Mouse (Mus musculus): Measurements from ENCODE around the gene Dydc2.

The Dydc2 gene

DNA sequence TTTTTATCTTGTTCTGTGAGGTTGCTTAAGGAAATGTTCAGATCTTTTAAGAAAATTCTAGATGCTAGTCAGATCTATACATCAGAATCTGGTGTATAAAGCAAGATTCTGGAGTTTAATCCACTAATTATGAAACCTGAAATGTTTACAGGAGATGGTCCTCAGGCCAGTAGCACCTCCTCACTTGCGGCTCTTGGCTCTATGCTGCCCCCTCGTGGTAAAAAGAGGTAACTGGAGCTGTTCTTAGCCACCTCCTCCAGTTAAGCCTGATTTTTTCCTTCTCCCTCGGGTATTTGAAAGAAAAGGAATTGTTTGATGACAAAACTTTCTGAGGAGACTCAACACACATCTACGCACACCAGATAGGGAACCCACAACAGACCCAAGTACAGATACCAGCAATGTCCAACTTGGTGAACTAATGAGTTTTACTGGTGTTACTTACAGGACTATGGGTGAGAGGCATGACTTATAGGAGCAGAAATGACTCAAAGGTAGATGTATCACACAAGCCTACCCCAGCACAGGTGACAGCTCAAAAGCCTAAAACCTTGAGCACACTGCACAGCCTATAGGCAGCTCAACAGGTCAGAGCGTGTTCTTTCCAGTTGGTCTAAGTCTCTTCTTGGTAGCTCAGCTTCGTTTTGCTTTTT lies 33.7 kb downstream of the Dydc2 start:
- DNase-seq (ENCODE audit: low spot score) = no peak

DNA sequence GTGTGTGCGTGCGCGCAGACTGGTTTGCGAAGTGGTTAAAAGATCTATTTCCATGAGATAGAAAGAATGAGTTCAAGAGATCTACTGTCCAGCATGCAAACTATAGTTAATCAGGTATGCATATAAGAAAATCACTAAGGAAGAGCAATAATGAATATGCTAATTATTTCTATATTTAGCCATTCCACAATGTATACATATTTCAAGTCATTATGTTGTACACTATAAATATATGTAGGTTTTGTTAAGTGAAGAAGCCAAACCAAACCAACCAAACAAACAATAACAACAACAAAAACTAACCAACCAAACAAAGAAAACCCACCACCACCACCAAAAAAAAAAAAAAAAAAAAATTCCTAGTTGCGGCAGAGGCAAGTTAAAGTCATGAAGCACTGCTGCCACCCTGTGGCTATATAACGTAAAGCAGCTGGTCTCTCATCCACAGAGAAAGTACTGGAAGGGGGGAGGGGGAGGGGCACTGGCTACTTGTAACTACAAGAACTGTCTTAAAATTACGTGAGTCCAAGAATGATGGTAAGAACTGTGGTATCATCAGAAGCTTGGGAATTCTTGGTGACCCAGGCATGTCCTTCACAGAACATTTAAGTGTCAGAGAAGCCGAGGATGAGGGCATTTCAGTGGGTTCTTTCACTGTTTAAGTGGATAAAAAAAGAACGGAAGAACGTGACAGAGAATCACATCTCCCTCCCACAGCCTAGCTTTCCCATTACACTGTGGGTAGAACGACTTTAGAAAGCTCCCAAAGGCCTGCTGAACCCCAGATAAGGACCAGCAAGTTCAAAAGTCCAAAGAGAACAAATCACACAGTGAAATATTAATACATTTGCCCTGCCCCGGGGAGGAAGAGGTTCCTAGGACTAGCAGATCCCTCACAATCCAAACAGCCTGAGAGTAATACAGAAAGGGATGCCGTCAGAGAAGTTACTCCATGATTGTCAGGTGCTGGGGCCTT lies 35.6 kb downstream of the Dydc2 start:
- DNase-seq (ENCODE audit: low spot score) = peak; percentile 72

DNA sequence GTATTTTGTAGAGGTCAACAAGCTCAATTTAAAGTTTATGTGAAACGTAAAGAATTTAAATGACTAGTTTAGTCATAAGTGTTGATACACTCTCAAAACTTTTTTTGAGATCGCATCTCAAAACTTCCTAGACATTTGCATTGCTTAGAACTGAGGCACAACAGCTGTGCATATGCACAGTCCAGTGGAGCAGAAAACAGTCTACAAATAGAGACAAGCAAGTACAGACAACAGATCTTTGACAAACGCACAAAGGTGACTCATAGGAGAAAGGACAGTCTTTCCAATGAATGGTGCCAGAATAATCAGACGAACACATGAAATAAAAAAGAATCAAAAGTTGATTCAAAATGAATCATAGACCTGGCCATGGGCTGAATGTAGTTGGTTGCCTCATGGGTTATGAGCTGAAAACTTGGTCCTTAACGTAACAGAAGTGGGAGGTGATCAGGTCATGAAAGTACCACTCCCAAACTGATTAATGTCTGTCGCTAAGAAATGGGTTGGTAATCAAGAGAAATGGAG lies 38.0 kb downstream of the Dydc2 start:
- no peak for DNase-seq (ENCODE audit: low spot score)

DNA sequence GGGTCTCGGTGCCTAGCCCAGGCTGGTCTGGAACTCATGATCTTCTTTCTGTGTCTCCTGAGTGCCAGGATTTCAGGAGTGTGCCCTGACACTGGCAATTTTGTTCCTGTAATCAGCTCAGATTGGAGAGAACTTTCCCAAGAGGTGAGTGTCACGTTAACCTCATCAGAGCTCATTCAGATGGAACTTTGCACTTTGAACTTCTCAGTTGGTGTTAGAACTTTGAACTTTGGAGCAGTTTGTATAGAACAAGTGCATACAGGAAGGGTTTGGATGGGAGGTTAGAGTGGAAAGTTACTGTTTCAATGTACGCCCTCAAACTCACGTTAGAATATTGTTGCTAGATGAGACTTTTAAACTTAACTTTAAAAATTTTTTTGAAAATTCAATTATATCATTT lies 39.7 kb downstream of the Dydc2 start:
- DNase-seq (ENCODE audit: low spot score) = no peak

DNA sequence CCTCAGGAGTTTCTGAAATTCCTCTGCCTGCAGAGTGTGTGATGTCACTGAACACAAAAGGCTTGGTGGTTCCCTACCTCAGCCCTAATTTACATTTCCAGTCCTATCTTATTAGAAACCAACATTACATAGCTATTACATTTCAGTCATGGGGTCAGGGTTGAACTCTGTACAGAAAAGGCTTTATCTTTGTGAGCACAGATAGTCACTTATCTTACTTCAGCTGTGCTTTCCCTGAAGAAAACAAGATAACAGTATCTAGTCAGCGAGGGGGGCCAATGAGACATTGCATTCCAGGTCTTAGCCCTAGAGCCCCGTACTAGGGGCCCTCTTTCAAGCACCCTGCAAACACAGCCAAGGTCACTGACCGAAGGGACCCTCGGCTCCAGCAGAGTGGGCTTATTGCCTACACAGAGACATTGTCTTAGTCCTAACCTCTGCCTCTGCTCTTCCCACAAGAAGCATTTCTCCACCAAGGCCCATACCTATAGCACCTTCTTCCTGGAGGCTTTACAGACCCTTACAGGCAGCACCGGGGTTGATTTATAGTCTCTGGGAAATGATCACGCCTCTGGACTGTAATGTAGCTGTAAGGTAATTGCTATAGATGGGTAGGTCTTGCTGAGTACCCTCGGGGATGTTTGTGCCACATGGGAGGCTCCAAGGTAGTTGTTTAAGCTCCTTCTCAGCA lies 43.3 kb downstream of the Dydc2 start:
- DNase-seq (ENCODE audit: low spot score) = no peak

DNA sequence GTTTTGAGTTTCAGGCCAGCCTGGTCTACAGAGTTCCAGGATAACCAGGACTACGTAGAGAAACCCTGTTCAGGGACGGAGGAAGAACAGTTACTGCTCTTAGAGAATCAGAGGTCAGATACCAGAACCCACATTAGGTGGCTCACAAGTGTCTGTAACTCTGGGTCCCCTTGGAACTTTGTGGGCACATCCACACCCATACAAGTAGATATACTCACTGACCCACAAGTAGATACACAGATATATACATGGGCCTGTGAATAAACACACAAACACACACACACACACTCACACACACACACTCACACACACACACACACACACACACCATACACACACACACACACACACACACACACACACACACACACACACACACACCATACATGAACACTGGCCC lies 43.9 kb downstream of the Dydc2 start:
- DNase-seq (ENCODE audit: low spot score) = no peak

DNA sequence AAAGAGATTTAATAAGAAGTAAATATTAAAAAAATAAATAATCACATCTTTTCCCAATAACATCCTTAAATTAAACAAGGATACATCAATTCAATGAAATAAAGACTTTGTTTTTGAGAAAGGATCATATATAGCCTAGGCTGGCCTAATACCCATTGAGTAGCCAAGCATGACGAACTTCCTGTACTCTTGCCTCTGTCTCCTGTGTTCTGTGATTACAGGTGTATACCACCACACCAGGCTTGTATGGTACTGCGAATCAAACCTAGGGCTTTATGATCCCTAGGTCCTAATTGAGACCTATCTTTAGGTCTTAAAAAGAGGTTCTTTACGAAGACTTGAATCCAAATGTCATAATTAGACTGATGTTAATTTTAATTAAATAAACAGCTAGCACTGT lies 47.8 kb downstream of the Dydc2 start:
- no peak for DNase-seq (ENCODE audit: low spot score)

DNA sequence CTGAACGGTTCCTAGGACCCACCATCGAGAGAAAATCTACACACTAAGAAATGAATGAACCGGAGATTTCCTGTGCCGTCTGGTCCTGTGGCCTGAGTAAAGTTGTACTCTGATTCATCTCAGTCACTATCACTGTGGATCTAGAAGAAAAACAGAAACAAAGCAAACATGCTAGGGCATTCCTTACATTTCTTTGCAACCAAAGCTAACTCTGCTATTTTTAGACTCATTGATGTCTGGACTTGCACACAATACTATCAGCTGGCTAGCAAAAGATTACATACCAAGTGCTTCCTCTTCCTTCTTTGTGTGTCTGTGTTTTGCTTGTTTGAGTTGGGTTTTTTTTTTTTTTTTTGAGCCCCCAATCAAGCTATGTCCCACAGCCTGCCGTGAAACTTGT lies 51.5 kb downstream of the Dydc2 start:
- no peak for DNase-seq (ENCODE audit: low spot score)

DNA sequence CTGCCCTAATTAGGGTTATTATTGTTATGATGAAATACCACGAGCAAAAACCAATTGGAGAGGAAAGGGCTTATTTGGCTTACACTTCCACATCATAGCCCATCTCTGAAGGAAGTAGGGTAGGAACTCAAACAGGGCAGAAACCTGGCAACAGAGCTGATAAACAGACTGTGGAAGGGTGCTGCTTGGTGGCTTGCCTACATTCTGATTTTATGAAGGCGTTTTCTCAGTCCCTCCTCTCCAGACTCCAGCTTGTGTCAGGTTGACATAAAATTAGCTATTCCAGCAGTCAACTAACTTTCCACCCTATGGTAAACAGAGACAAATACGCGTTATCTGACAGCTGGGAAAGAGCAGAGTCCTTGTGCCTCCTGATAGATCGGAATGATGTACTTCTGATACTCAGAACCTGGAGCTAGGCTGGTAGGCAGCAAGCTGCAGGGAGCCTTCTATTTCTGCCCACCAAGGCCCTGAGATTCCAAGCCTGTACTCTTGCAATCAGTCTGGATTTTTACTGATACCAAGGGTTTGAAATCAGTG lies 54.2 kb downstream of the Dydc2 start:
- no peak for DNase-seq (ENCODE audit: low spot score)

DNA sequence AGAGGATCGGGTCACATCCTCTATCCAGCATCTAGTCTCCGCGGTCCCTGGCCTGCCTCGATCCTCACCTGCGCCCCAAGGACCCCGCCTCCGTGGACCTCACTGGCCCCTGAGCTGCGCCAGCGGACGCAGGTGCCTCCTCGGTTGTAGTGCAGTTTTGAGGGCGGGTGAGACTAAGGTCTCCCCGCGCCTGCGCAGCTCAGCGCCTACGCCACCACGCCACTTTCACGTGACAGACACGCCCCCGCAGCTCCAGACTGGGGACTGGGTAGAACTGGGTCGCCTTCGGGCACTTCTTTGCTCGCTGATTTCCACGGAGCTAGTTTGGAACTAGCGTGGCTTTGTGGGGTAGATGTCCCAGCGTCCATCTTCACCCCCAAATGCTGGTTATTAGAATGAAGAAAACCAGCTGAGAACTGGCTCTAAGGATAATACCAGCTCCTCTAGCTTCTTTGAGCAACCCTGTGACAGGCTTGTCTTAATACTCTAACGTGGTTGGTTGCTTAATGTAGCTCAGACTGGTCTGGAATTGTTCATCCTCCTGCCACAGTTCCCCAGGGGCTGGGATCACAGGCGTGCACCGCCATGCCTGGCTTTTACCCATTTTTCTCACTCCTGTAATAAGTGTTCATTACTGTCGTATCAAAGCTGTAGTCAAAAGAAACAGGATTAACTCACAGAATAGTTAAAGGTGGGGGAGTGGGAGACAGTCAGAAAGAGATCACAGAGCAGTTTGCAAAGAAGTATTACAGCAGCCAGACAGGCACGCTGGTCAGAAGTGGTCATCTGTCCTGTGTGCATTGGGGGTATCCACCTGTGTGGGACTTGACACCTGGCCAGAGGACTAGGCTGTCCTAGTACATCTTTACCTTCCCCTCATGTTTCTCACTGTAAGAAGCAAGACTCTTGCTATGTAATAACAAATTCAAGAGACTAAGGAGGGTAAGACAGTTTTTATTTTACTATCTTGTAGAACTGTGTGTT lies 55.1 kb downstream of the Dydc2 start, which contains the start of gene Fam213a:
TSS of gene Fam213a (minus strand) at position 159 of the 984 bp plus-strand sequence.
- DNase-seq (ENCODE audit: low spot score) = peak; percentile 89

DNA sequence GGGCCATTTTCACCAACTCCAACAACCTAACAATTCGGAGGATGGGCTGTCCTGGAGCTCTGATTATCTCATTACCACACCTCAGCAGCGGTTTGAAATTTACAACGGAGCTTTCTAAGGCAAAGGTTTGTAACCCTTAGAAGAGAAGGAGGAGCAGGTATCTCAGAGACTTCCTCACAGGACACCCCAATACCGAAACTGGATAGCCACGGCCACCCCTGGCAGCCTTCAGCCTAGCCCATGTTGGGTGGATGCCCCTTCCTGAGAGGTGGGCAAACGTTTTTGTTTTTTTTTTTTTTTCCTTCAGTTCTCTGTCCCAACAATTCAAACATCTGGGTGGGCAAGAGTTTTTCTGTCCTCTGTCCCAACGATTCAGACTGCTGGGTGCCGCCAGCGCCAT lies 55.9 kb downstream of the Dydc2 start:
- DNase-seq (ENCODE audit: low spot score) = no peak

DNA sequence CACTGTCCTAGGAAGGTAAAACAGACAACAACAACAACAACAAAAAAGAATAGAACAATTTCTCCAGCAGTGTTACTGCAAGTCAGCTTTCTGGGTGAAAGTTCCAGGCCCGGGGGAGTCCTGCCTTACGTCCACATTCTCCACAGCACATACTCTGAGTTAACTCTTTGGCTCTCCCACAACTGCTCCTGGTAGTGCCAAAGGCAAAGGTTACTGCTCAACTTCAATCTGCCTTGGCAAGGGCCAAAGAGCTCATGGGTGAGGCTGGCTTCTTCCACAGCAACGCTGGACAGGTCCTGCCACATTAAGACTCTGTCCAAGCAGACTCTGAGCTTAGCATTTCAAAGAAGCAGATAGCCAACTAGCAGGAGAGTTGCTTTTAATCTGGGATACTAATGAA lies 57.1 kb downstream of the Dydc2 start:
- DNase-seq (ENCODE audit: low spot score) = no peak

DNA sequence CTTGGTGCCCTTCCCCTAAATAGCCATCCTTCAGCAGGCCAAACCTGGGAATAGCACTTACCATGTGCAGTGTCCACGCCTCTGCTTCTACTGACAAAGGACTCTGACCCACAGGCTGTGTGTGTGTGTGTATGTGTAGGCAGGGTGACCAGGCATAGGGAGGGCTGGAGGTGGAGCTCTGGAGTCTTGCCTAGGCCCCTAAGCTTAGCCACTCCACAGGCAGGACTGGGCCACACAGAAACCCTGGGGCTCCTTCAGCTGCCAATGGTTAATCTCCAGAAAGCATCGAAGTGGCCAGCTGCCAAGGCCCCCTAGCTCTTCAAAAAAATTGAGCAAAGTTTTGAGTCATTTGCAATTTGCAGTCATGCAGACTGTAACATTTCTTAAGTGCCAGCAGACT lies 60.9 kb downstream of the Dydc2 start:
- no peak for DNase-seq (ENCODE audit: low spot score)

DNA sequence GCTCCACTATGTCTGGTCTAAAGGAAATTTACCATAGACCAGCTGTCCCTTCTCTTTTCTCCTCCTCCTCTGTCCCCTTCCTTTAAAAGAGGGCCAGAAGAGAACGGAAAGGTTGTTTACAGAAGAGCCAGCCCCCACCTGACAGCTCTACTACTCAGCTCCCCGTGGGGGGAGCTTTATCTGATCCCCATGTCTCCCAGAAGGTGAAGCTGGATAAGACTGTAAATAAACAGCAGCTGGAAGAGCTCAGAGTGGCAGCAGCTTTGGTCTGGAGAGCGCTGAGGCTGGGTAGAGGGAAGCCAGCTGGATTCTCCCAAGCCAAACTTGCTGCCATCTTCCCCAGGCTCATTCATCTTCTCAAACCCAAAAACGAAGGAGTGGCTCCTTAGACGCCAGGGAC lies 61.4 kb downstream of the Dydc2 start:
- no peak for DNase-seq (ENCODE audit: low spot score)

DNA sequence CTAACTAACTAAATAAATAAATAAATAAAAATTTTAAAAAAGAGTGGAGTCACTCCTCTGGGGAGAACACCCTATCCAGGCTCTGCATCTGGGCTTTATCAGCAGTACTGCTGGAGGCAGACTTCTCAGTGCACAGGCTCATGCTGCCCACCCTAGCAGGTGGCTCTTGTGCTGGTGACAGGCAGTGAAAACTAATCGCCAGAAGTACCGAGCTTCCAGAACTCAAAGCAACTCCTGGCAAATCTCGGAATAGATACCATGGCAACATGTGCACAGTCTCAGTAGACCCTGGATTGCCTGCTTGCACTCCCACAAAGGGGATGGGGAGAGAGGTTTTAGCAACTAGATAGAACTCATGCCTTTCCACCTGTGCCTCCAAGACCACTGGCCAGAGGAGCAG lies 62.1 kb downstream of the Dydc2 start:
- DNase-seq (ENCODE audit: low spot score) = no peak

DNA sequence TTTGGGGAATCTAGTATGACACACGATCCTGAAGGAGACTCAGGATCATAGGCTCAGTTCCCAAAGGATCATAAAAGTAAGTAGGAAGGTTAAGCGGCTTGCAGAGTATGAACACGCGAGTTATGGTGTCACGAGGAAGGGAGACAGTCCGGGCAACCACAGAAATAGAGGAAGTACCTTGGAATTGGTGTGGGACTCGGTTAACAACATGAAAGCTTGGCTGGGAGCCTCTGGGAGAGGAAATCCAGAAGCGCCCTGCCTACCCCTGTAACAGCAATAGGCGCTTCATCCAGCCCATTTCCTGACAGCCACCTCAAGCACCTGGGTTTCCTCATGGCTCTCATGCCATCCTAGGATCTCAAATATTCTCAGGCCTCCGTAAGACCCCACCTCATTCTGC lies 62.7 kb downstream of the Dydc2 start:
- no peak for DNase-seq (ENCODE audit: low spot score)

DNA sequence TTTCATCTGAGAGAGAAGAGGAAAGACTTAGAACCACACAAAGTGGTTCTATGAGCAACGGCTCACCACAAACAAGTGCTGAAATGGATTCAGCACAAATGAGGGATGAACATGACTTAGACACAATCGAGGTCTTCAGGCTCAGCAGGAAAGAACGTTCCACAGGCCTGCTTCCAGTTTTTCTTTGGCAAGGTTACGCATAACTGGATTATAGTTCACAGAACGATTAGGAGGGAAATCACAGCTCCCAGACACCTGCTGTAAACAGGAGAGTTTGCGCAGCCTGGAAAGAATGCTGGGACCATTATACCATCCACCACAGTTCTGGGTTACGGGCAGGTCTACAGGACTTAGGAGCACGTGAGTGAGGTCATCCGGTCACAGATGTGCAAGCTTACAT lies 63.3 kb downstream of the Dydc2 start:
- DNase-seq (ENCODE audit: low spot score) = no peak

DNA sequence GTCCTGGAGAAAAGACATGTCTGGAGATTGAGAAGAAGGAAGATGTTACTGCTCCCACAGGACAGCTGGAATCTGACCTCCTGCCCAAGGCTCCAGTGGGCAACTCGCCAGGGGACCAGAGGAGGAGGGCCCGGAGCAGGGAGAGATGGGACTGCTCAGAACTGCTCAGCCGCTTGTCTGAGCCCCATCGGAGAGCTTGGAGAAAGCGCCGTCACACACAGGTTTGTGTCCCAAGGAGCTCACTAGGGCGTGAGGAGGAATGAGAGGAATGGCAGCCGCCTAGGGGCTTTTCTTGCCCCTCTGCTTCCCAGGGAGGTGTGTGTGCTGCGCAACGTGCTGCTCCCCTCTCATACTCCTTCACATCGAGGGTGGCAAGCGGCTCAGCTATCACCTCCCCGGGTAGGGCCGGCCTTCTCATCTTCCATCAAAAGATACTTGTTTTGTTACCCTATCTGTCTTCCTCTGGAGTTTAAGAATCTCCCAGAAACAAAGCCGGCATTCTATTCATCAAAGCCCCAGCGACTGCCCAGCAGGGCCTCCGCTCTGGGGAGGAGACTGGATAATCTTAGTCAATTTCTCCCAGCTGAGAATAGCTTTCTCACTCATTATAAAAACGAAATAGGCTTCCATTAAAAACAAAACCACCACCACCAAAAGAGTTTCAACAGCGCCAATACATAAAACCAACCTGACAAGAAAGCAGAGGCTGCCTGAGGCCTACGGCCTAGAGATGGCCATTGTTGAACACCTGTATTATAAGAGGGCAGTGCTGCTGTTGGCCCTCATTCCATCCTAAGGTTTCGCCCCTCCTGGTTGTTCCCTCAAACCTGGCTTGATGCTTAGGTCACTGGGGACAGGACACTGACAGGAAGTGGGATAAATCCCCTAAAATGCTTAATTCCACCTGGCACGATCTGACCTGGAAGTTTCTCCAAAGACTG lies 64.5 kb downstream of the Dydc2 start:
- no peak for DNase-seq (ENCODE audit: low spot score)

DNA sequence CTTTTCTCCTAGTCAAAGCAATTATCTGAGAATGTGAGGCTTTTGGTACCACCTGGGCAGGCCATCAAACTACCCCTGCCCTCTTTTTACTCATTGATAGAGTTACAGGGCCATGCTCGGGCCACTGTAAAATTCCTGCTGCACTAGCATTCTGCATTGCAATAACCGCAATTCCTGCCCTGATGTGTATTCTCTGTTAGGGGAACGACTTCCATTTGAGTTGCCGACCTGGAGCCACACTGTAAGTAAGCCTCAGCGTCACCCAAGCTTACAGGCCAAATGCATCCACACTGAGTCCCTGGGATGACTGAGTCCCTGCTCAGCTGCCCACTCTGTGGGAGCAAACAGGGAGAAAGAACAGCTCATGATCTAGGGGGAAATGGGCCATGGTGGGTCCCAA lies 67.4 kb downstream of the Dydc2 start:
- DNase-seq (ENCODE audit: low spot score) = no peak

DNA sequence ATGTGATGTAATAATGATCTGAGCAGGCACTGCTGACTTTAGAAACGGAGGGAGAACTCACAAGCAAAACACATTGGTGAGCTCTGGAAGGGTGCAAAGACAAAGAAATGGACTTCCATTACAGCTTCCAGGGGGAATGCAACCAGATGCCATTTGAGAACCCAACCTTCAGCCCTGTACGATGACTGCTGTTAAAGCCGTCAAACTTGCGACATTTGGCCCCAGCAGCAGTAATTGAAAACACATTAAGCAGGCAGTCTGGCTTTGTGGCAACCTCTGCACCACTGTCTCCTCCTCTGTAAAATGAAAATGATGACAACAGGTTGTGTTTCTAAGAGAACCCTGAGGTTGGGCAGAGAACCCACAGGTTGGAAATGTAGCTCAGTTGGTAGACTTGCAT lies 68.2 kb downstream of the Dydc2 start:
- no peak for DNase-seq (ENCODE audit: low spot score)
